Mouse (Mus musculus) liver, postnatal 0 days (tissue): ENCODE data around the gene Col15a1.

Source experiments
- CTCF ChIP-seq: sonication (generic); IDR thresholded peaks from 2 replicates; pipeline ENCODE4 v1.5.1; 2016; ENCODE audit warnings: antibody characterized with exemption, low read depth
- EP300 ChIP-seq: IDR thresholded peaks from 2 replicates; pipeline ENCODE4 v1.6.1; 2016; ENCODE audit warnings: antibody characterized with exemption, low read depth, mild to moderate bottlenecking

GRCm38 (mm10) chr4:47251693-47252435 lies 43.9 kb downstream of the Col15a1 start:
- TF ChIP-seq CTCF, result no peak
- TF ChIP-seq EP300, result no peak
